Mouse (Mus musculus): Measurements from ENCODE around the gene Foxl2. TPM values are rescaled to one million over a fixed set of nuclear protein-coding genes. Genes with fewer than 3 reads are reported as not detected.

Gene Foxl2
- polyA plus RNA-seq (2012; rRNA removed; ENCODE audit: low replicate concordance) = not detected in 2 replicates

DNA sequence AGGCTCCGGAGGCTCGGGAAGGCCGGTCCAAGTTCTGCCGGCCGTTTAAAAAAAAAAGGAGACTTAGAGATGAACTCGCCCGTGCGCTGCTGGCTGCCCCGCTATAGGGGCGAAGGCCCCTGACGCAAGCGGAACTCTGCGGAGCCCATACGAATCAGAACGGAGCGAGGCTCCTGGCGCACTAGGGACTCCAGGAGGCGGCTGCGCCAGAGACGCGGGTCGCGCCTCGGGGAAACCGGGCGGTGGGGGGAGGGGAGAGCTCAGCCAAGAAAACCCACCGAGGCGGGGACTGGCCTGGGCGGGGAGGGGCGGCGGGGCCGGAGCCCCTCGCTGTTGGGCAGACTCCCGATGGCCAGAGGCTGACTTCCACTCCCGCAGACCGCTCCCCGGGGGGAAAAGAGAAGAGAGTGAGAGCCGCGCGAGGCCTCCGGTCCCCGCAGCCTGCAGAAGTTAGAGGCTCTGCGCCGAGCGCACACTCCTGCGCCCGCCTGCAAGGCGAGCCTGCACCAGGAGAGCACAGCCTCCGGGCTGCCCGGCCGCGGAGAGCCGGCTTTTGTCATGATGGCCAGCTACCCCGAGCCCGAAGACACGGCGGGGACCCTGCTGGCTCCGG is at the start of gene Foxl2:
Gene Foxl2, plus strand, starts transcription at position 186 of the 613 bp plus-strand sequence.

DNA sequence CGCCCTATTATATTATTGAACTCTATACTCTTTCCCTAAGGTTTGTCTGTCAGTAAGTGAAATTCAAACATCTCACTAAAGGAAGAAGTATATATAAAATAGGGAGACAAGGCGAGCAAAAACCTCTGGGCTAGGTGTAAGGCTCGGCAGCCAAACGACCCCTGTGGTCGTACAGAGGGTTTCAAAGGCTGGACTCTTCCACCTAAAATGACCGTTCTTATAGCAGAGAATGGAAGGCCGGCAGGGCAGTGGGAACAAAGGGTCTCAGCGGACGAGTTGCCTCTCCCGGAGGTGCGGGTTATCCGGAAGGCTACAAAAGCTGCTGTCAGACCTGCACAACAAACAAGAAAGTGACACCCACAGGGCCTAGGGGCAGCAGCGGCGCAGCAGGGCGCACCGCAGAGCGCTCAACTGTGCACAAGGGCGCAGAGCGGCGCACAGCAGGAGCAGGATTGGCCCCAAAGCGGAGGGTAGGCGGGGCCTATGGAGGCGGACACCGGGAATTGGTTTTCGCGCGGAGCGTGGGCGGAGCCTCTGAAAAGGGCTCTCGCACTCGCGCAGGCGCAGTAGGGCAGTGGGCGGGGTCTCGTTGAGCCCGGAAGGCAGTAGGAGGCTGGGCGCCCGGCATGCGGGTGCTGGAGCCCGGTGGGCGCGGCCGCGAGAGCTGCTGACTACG is 30.9 kb downstream of the Foxl2 start, which contains the start of gene Faim:
Gene Faim, plus strand, starts transcription at position 574 of the 676 bp plus-strand sequence.

Other genes with a start within 250 kb of the Foxl2 start
- not detected in 2 replicates for gene Prr23a1, start 112.8 kb upstream of the Foxl2 start, polyA plus RNA-seq (2012; rRNA removed; ENCODE audit: low replicate concordance)
- gene Prr23a2, start 98.8 kb upstream of the Foxl2 start, polyA plus RNA-seq (2012; rRNA removed; ENCODE audit: low replicate concordance) = not detected in 2 replicates
- not detected in 2 replicates for gene Prr23a3, start 90.5 kb upstream of the Foxl2 start, polyA plus RNA-seq (2012; rRNA removed; ENCODE audit: low replicate concordance)
- not detected in 2 replicates for gene 7420426K07Rik, start 52.2 kb upstream of the Foxl2 start, polyA plus RNA-seq (2012; rRNA removed; ENCODE audit: low replicate concordance)
- gene Faim, start 31.1 kb downstream of the Foxl2 start, polyA plus RNA-seq (2012; rRNA removed; ENCODE audit: low replicate concordance) = 2.1 and 2.3 TPM in 2 replicates
- 0.19 TPM in 1 of 2 replicates, not detected in the other for gene Gm1123, start 80.4 kb downstream of the Foxl2 start, polyA plus RNA-seq (2012; rRNA removed; ENCODE audit: low replicate concordance)
- gene Pik3cb, start 185.3 kb downstream of the Foxl2 start, polyA plus RNA-seq (2012; rRNA removed; ENCODE audit: low replicate concordance) = 6.5 and 8.6 TPM in 2 replicates